Mouse (Mus musculus) layer of hippocampus, adult 9-10 months (tissue): ENCODE results near the gene C1qtnf4.
"Not testable (repeated sequence)": the region's sequence is repeated elsewhere in the genome, so short reads cannot be mapped to it uniquely, and the experiment has no call there.

Source experiments
- DNase-seq: peaks from one replicate; pipeline ENCODE4 v3.0.0; 2022; ENCODE audit warnings: low spot score

C1qtnf4 gene

GRCm38 (mm10) chr2:90886436-90886835, 776 bp downstream of the C1qtnf4 start:
- DNase-seq: no peak

- no peak for DNase-seq
Observed at GRCm38 (mm10) chr2:90887627-90888026, 2.0 kb downstream of the C1qtnf4 start.

GRCm38 (mm10) chr2:90889550-90890548, 4.2 kb downstream of the C1qtnf4 start:
- no peak for DNase-seq

GRCm38 (mm10) chr2:90893673-90894298, 8.1 kb downstream of the C1qtnf4 start:
- no peak for DNase-seq

GRCm38 (mm10) chr2:90894299-90894677, 8.6 kb downstream of the C1qtnf4 start:
- DNase-seq: not testable (repeated sequence)

- no peak for DNase-seq
Observed at GRCm38 (mm10) chr2:90903398-90903797, 17.7 kb downstream of the C1qtnf4 start.

- DNase-seq: peak; percentile 71
Observed at GRCm38 (mm10) chr2:90904076-90904855, 18.6 kb downstream of the C1qtnf4 start, which contains the start of the genes Kbtbd4 and Ndufs3. Gene Kbtbd4, plus strand, starts transcription at chr2:90904740. Gene Ndufs3, minus strand, starts transcription at chr2:90904827.

- no peak for DNase-seq
Observed at GRCm38 (mm10) chr2:90904856-90905224, 19.2 kb downstream of the C1qtnf4 start.

GRCm38 (mm10) chr2:90906721-90907120, 21.1 kb downstream of the C1qtnf4 start:
- no peak for DNase-seq

GRCm38 (mm10) chr2:90910861-90911260, 25.2 kb downstream of the C1qtnf4 start:
- no peak for DNase-seq

GRCm38 (mm10) chr2:90911668-90912067, 26.0 kb downstream of the C1qtnf4 start:
- no peak for DNase-seq

GRCm38 (mm10) chr2:90913671-90914070, 28.0 kb downstream of the C1qtnf4 start:
- no peak for DNase-seq

GRCm38 (mm10) chr2:90915516-90915915, 29.9 kb downstream of the C1qtnf4 start:
- DNase-seq: no peak

GRCm38 (mm10) chr2:90916560-90917232, 31.0 kb downstream of the C1qtnf4 start:
- DNase-seq: no peak

- no peak for DNase-seq
Observed at GRCm38 (mm10) chr2:90917233-90917998, 31.8 kb downstream of the C1qtnf4 start.

GRCm38 (mm10) chr2:90917999-90918698, 32.5 kb downstream of the C1qtnf4 start:
- DNase-seq: no peak

GRCm38 (mm10) chr2:90921178-90921577, 35.5 kb downstream of the C1qtnf4 start:
- no peak for DNase-seq

GRCm38 (mm10) chr2:90922636-90923035, 37.0 kb downstream of the C1qtnf4 start:
- DNase-seq: no peak

GRCm38 (mm10) chr2:90928566-90928965, 42.9 kb downstream of the C1qtnf4 start:
- no peak for DNase-seq

GRCm38 (mm10) chr2:90931829-90932228, 46.2 kb downstream of the C1qtnf4 start:
- no peak for DNase-seq
